Mouse (Mus musculus) lung, postnatal 0 days (tissue): Measurements from ENCODE around the gene Col4a3. TPM values are rescaled to one million over a fixed set of nuclear protein-coding genes. Genes with fewer than 3 reads are reported as not detected.
A peak's percentile ranks its signal among the peaks of the same experiment; 100 is the strongest.

Experiments used
- ATAC-seq: fragments of 200-750 bp; cut with Nextera tagmentation; 2 replicates; pipeline ENCODE4 v1.8.0; 2017; ENCODE audit warnings: moderate library complexity
- DNase-seq: peaks from one replicate; pipeline ENCODE4 v3.0.0-alpha.2; 2016; ENCODE audit warnings: low spot score
- H3K27ac ChIP-seq: fragments of 300-500 bp; sonication (generic); 2 replicates; pipeline ENCODE4 v1.5.1; 2014; ENCODE audit warnings: antibody characterized with exemption, mild to moderate bottlenecking, low read length, mixed read lengths
- H3K27me3 ChIP-seq: fragments of 300-500 bp; sonication (generic); replicated peaks from 2 replicates; pipeline ENCODE4 v1.6.1; 2014; ENCODE audit warnings: low read length, mixed read lengths; ENCODE audit not compliant: insufficient read depth
- H3K36me3 ChIP-seq: fragments of 300-500 bp; sonication (generic); 2 replicates; pipeline ENCODE4 v1.6.1; 2014; ENCODE audit warnings: low read length, mixed read lengths; ENCODE audit not compliant: insufficient read depth
- H3K4me1 ChIP-seq: fragments of 300-500 bp; sonication (generic); 2 replicates; pipeline ENCODE4 v1.6.1; 2014; ENCODE audit warnings: antibody characterized with exemption, low read depth, low read length, mixed read lengths; ENCODE audit not compliant: insufficient read depth
- H3K4me2 ChIP-seq: fragments of 300-500 bp; sonication (generic); replicated peaks from 2 replicates; pipeline ENCODE4 v1.6.1; 2014; ENCODE audit warnings: low read depth, mild to moderate bottlenecking, low read length, moderate library complexity, mixed read lengths
- H3K4me3 ChIP-seq: fragments of 300-500 bp; sonication (generic); 2 replicates; pipeline ENCODE4 v1.5.1; 2014; ENCODE audit warnings: low read depth, low read length
- H3K9ac ChIP-seq: fragments of 300-500 bp; sonication (generic); replicated peaks from 2 replicates; pipeline ENCODE4 v1.6.1; 2014; ENCODE audit warnings: low read depth, mild to moderate bottlenecking
- H3K9me3 ChIP-seq: fragments of 300-500 bp; sonication (generic); 2 replicates; pipeline ENCODE4 v1.6.1; 2016; ENCODE audit warnings: low read length, mixed read lengths
- CTCF ChIP-seq: IDR thresholded peaks from 2 replicates; pipeline ENCODE4 v1.5.1; 2016; ENCODE audit warnings: antibody characterized with exemption, mild to moderate bottlenecking
- EP300 ChIP-seq: IDR thresholded peaks from 2 replicates; pipeline ENCODE4 v1.6.1; 2016; ENCODE audit warnings: antibody characterized with exemption, mild to moderate bottlenecking, control low read depth
- WGBS: fragments of 180-500 bp; shearing (Covaris S2); extraction: QIAGEN DNeasy Blood & Tissue Kit; methylation state at CpG from one replicate; pipeline ENCODE4 v1.1.7; 2014; 5-methylcytosine and 5-hydroxymethylcytosine counted together
- polyA plus RNA-seq: library from polyadenylated mRNA; unstranded; fragments of >200 nt; fragmentation: Nextera tagmentation; extraction: Ambion mirVana; gene quantifications from 2 replicates; pipeline ENCODE4 v1.2.1, GENCODE M21; 2015

Col4a3 gene
- polyA plus RNA-seq, 1 experiment from 2014 or later: 114 TPM

- no peak overlapping the region for H3K4me3 ChIP-seq
- TF ChIP-seq CTCF (no peak), EP300 (peak; percentile 99)
- H3K4me2 ChIP-seq: no peak overlapping the region
- WGBS: 50% methylated on average over 7 of the region's 7 CpGs
- peak; percentile 79 for DNase-seq
- no peaks in the 10 kb centered on the region for H3K36me3 ChIP-seq
- peak overlapping the region; percentile 60 for H3K27ac ChIP-seq
- no peaks in the 10 kb centered on the region for H3K27me3 ChIP-seq
- 0 out of 2 replicates have a peak, but pooled peaks cover 3% of the 10 kb centered on the region for H3K4me1 ChIP-seq
- peak; percentile 94 for ATAC-seq
- no peak overlapping the region for H3K9ac ChIP-seq
- H3K9me3 ChIP-seq: no peaks in the 10 kb centered on the region
Observed at GRCm38 (mm10) chr1:82603198-82603950, 16.7 kb downstream of the Col4a3 start.

GRCm38 (mm10) chr1:82605347-82605746 lies 18.6 kb downstream of the Col4a3 start:
- TF ChIP-seq CTCF (no peak), EP300 (no peak)
- H3K27ac ChIP-seq: no peak overlapping the region
- WGBS: 74% methylated on average over 7 of the region's 7 CpGs

GRCm38 (mm10) chr1:82605856-82606255 lies 19.1 kb downstream of the Col4a3 start:
- Histone ChIP-seq H3K9me3 (no peaks in the 10 kb centered on the region), H3K27me3 (no peaks in the 10 kb centered on the region), H3K36me3 (no peaks in the 10 kb centered on the region), H3K4me1 (0 out of 2 replicates have a peak, but pooled peaks cover 3% of the 10 kb centered on the region), H3K4me2 (no peak overlapping the region), H3K27ac (no peak overlapping the region), H3K4me3 (no peak overlapping the region), H3K9ac (no peak overlapping the region)
- DNase-seq (no peak), ATAC-seq (no peak)
- TF ChIP-seq CTCF: no peak
- TF ChIP-seq EP300: no peak
- 65% methylated on average over 7 of the region's 7 CpGs for WGBS

More at GRCm38 (mm10) chr1:82605347-82605746, 18.6 kb downstream of the Col4a3 start:
- ATAC-seq: no peak
- H3K4me3 ChIP-seq: no peak overlapping the region
- H3K27me3 ChIP-seq: no peaks in the 10 kb centered on the region
- no peak overlapping the region for H3K9ac ChIP-seq
- H3K4me1 ChIP-seq: 0 out of 2 replicates have a peak, but pooled peaks cover 3% of the 10 kb centered on the region
- H3K36me3 ChIP-seq: no peaks in the 10 kb centered on the region
- H3K9me3 ChIP-seq: no peaks in the 10 kb centered on the region
- H3K4me2 ChIP-seq: no peak overlapping the region
- DNase-seq: no peak

GRCm38 (mm10) chr1:82608646-82609262 lies 22.0 kb downstream of the Col4a3 start:
- TF ChIP-seq CTCF: no peak
- no peak for TF ChIP-seq EP300

GRCm38 (mm10) chr1:82612061-82612660 lies 25.4 kb downstream of the Col4a3 start:
- H3K4me3 ChIP-seq: no peak overlapping the region
- TF ChIP-seq CTCF (no peak), EP300 (no peak)
- no peaks in the 10 kb centered on the region for H3K9me3 ChIP-seq
- ATAC-seq (no peak), DNase-seq (no peak)
- no peaks in the 10 kb centered on the region for H3K4me1 ChIP-seq
- no peaks in the 10 kb centered on the region for H3K27me3 ChIP-seq
- H3K4me2 ChIP-seq: no peak overlapping the region
- no peaks in the 10 kb centered on the region for H3K36me3 ChIP-seq
- no peak overlapping the region for H3K9ac ChIP-seq
- WGBS: 68% methylated on average over 9 of the region's 9 CpGs
- H3K27ac ChIP-seq: no peak overlapping the region

More at GRCm38 (mm10) chr1:82608646-82609262, 22.0 kb downstream of the Col4a3 start:
- no peaks in the 10 kb centered on the region for H3K36me3 ChIP-seq
- no peaks in the 10 kb centered on the region for H3K27me3 ChIP-seq
- no peak for ATAC-seq
- 0 out of 2 replicates have a peak, but pooled peaks cover 1% of the 10 kb centered on the region for H3K4me1 ChIP-seq
- H3K9ac ChIP-seq: no peak overlapping the region
- peak; percentile 39 for DNase-seq
- no peak overlapping the region for H3K4me2 ChIP-seq
- 42% methylated on average over 9 of the region's 9 CpGs for WGBS
- no peak overlapping the region for H3K27ac ChIP-seq
- H3K4me3 ChIP-seq: no peak overlapping the region
- H3K9me3 ChIP-seq: no peaks in the 10 kb centered on the region

- Histone ChIP-seq H3K27ac (no peak overlapping the region), H3K27me3 (no peaks in the 10 kb centered on the region)
- no peak for ATAC-seq
Observed at GRCm38 (mm10) chr1:82618001-82618400, 31.3 kb downstream of the Col4a3 start.

More at GRCm38 (mm10) chr1:82618001-82618400, 31.3 kb downstream of the Col4a3 start:
- Histone ChIP-seq H3K4me3 (no peak overlapping the region), H3K4me2 (no peak overlapping the region), H3K4me1 (no peaks in the 10 kb centered on the region), H3K9me3 (no peaks in the 10 kb centered on the region), H3K36me3 (no peaks in the 10 kb centered on the region), H3K9ac (no peak overlapping the region)
- no peak for DNase-seq
- TF ChIP-seq EP300 (no peak), CTCF (no peak)
- WGBS: 67% methylated on average over 5 of the region's 5 CpGs
